Mouse (Mus musculus) C2C12 (cell line): ENCODE measurements around the gene Tmem131l.

Experiments
- CEBPB ChIP-seq: IDR thresholded peaks from one replicate; pipeline ENCODE4 v1.6.1; 2011; ENCODE audit warnings: low read depth, mild to moderate bottlenecking, control low read depth, moderate library complexity
- CTCF ChIP-seq: IDR thresholded peaks from one replicate; pipeline ENCODE4 v1.5.1; 2011; ENCODE audit not compliant: control insufficient read depth, insufficient read depth, insufficient read length

GRCm38 (mm10) chr3:84040476-84041082, 604 bp upstream of the Tmem131l start:
- TF ChIP-seq CTCF = no peak
- no peak for TF ChIP-seq CEBPB
